ENCODE assay signal across 11 mouse cellular contexts in genomic region chr5:114575986-114576605, GRCm38 (mm10). TPM values are rescaled to one million over a fixed set of nuclear protein-coding genes. Genes with fewer than 3 reads are reported as not detected.
A peak's percentile ranks its signal among the peaks of the same experiment; 100 is the strongest.
DNase-seq lines count a peak whose midpoint lies in the region; ATAC-seq and TF ChIP-seq lines count a peak whose summit lies in the region.
"Had no signal": no experiment of that assay in that cellular context is flagged by ENCODE, and none has a peak within 500 bp of the region (broad histone marks: within the 10 kb centered on the region; RNA-seq: fewer than 3 reads in every experiment).

No protein-coding gene starts in this region.

- ATAC-seq in hindbrain, embryonic 11.5 days (ENCODE audit: low FRiP score): no peak
- no peak for ATAC-seq in hindbrain, embryonic 12.5 days (ENCODE audit: low FRiP score)
- ATAC-seq in midbrain, embryonic 16.5 days: no peak
- ATAC-seq in cerebellum, adult (ENCODE audit: insufficient number of reproducible peaks, low FRiP score, low TSS enrichment): no peak
- ATAC-seq: lung, postnatal 0 days had no signal

- H3K9me3 ChIP-seq in hindbrain, embryonic 10.5 days: no peaks in the 10 kb centered on the region
- no peaks in the 10 kb centered on the region for H3K9me3 ChIP-seq in hindbrain, embryonic 11.5 days (ENCODE audit: control insufficient read depth, low read length)
- no peaks in the 10 kb centered on the region for H3K9me3 ChIP-seq in hindbrain, embryonic 12.5 days (replicated peaks)
- no peaks in the 10 kb centered on the region for H3K9me3 ChIP-seq in midbrain, embryonic 16.5 days (replicated peaks; ENCODE audit: control insufficient read depth, low read length, poor library complexity, severe bottlenecking)

- 86% methylated on average over 16 of the region's 16 CpGs for WGBS in hindbrain, embryonic 10.5 days
- 88% methylated on average over 16 of the region's 16 CpGs for WGBS in hindbrain, embryonic 11.5 days
- WGBS in hindbrain, embryonic 12.5 days: 75% methylated on average over 16 of the region's 16 CpGs
- 83% methylated on average over 16 of the region's 16 CpGs for WGBS in midbrain, embryonic 16.5 days
- 91% methylated on average over 16 of the region's 16 CpGs for WGBS in lung, adult 2 months

- H3K36me3 ChIP-seq in hindbrain, embryonic 10.5 days: peaks cover 16% of the 10 kb centered on the region
- H3K36me3 ChIP-seq in hindbrain, embryonic 11.5 days (ENCODE audit: control insufficient read depth, insufficient read depth, low read length): no peaks in the 10 kb centered on the region
- 0 out of 2 replicates have a peak, but pooled peaks cover 4% of the 10 kb centered on the region for H3K36me3 ChIP-seq in hindbrain, embryonic 12.5 days
- H3K36me3 ChIP-seq in midbrain, embryonic 16.5 days (ENCODE audit: control insufficient read depth, insufficient read depth, low read length): no peaks in the 10 kb centered on the region

- peak overlapping the region; percentile 71; the same call in 1 of the 2 replicates for H3K27ac ChIP-seq in hindbrain, embryonic 10.5 days
- no peak overlapping the region for H3K27ac ChIP-seq in hindbrain, embryonic 11.5 days (ENCODE audit: low read depth, low read length)
- H3K27ac ChIP-seq in hindbrain, embryonic 12.5 days: peak overlapping the region; percentile 24; the same call in 1 of the 2 replicates
- H3K27ac ChIP-seq in midbrain, embryonic 16.5 days (ENCODE audit: low read length): no peak overlapping the region
- H3K27ac ChIP-seq: kidney, postnatal 0 days had no signal

- H3K4me3 ChIP-seq in hindbrain, embryonic 10.5 days: no peak overlapping the region
- H3K4me3 ChIP-seq in hindbrain, embryonic 11.5 days (ENCODE audit: low read depth, low read length): no peak overlapping the region
- no peak overlapping the region for H3K4me3 ChIP-seq in hindbrain, embryonic 12.5 days
- no peak overlapping the region for H3K4me3 ChIP-seq in midbrain, embryonic 16.5 days (ENCODE audit: low read depth, low read length)
- H3K4me3 ChIP-seq in lung, adult 2 months (replicated peaks; ENCODE audit: extremely low read depth, low read depth, low read length): no peak overlapping the region

- H3K4me1 ChIP-seq in hindbrain, embryonic 10.5 days (replicated peaks): peaks cover 94% of the 10 kb centered on the region
- peaks cover 48% of the 10 kb centered on the region for H3K4me1 ChIP-seq in hindbrain, embryonic 11.5 days (replicated peaks; ENCODE audit: control insufficient read depth, insufficient read depth, low read length)
- H3K4me1 ChIP-seq in hindbrain, embryonic 12.5 days: peaks cover 91% of the 10 kb centered on the region
- peaks cover 62% of the 10 kb centered on the region for H3K4me1 ChIP-seq in midbrain, embryonic 16.5 days (ENCODE audit: control insufficient read depth, insufficient read depth, low read length)
- H3K4me1 ChIP-seq in lung, adult 2 months (ENCODE audit: control insufficient read depth, insufficient read depth, low read length): 0 out of 2 replicates have a peak, but pooled peaks cover 2% of the 10 kb centered on the region

- H3K27me3 ChIP-seq in hindbrain, embryonic 10.5 days (ENCODE audit: insufficient read depth, poor library complexity, severe bottlenecking): peaks cover 42% of the 10 kb centered on the region
- H3K27me3 ChIP-seq in hindbrain, embryonic 11.5 days (ENCODE audit: control insufficient read depth, insufficient read depth, low read length): no peaks in the 10 kb centered on the region; the same call in 1 of the 2 replicates
- H3K27me3 ChIP-seq in hindbrain, embryonic 12.5 days: 0 out of 2 replicates have a peak, but pooled peaks cover 3% of the 10 kb centered on the region
- no peaks in the 10 kb centered on the region for H3K27me3 ChIP-seq in midbrain, embryonic 16.5 days (ENCODE audit: control insufficient read depth, insufficient read depth, low read depth, low read length)

- no peak for DNase-seq in hindbrain, embryonic 10.5 days (ENCODE audit: low spot score)
- DNase-seq in hindbrain, embryonic 11.5 days (ENCODE audit: low spot score): no peak
- DNase-seq in brain, adult 2 months (ENCODE audit: low read depth, low spot score): peak; percentile 91
- no peak for DNase-seq in lung, adult 2 months
- no peak for DNase-seq in adrenal gland, postnatal 14 days
- DNase-seq: B cell, adult 2 months had no signal

- no peak for TF ChIP-seq CTCF in lung, adult 2 months (IDR thresholded peaks at IDR 0.05; ENCODE audit: insufficient read depth, low read length)

- TF ChIP-seq POLR2A in lung, adult 2 months (IDR thresholded peaks at IDR 0.05; ENCODE audit: borderline replicate concordance, extremely low read depth, low read depth, low read length): no peak

- no peak overlapping the region for H3K9ac ChIP-seq in hindbrain, embryonic 11.5 days (ENCODE audit: low read depth, low read length)
- H3K9ac ChIP-seq in hindbrain, embryonic 12.5 days: no peak overlapping the region
- H3K9ac ChIP-seq in midbrain, embryonic 16.5 days (ENCODE audit: low read depth, low read length): no peak overlapping the region

- no peak overlapping the region for H3K4me2 ChIP-seq in hindbrain, embryonic 11.5 days (replicated peaks; ENCODE audit: low read depth, low read length)
- H3K4me2 ChIP-seq in hindbrain, embryonic 12.5 days (replicated peaks): no peak overlapping the region; the same call in 1 of the 2 replicates
- H3K4me2 ChIP-seq in midbrain, embryonic 16.5 days (ENCODE audit: low read length): peak overlapping the region; percentile 44; the same call in 1 of the 2 replicates

RNA-seq across cellular contexts. Expression of gene Fam222a, which starts 8.3 kb away (rescaled TPM):
- polyA plus RNA-seq in hindbrain, embryonic 10.5 days (2016; fragmentation: Nextera tagmentation; extraction: Ambion mirVana): 3.9 and 6.5 TPM in 2 replicates
- 4.8 and 6.5 TPM in 2 replicates for polyA plus RNA-seq in hindbrain, embryonic 11.5 days (2014; fragmentation: Nextera tagmentation; extraction: Ambion mirVana)
- 9.4 and 9.9 TPM in 2 replicates for polyA plus RNA-seq in hindbrain, embryonic 12.5 days (2016; fragmentation: Nextera tagmentation; extraction: Ambion mirVana)
- polyA plus RNA-seq in midbrain, embryonic 16.5 days (2015; fragmentation: Nextera tagmentation; extraction: Ambion mirVana): 5.3 and 6.0 TPM in 2 replicates
- 7.6 and 8.0 TPM in 2 replicates for polyA plus RNA-seq in lung, adult 2 months (2012; rRNA removed)
- 55.8 and 77.0 TPM in 2 replicates for total RNA-seq in adrenal gland, postnatal 14 days (2021)

Comparison
In these comparisons a context has a peak if more than half of its experiments do, and no peak if none do; other contexts are left out.
1. H3K27ac ChIP-seq: peak in hindbrain, embryonic 10.5 days (single experiment) and hindbrain, embryonic 12.5 days (single experiment); none in hindbrain, embryonic 11.5 days (single experiment) and midbrain, embryonic 16.5 days (single experiment).